Mouse (Mus musculus): ENCODE data around the gene Akap1.

The Akap1 gene

GRCm38 (mm10) chr11:88783525-88783924 lies 80.9 kb downstream of the Akap1 start:
- no peak for DNase-seq (ENCODE audit: low read depth, low spot score)

DNA sequence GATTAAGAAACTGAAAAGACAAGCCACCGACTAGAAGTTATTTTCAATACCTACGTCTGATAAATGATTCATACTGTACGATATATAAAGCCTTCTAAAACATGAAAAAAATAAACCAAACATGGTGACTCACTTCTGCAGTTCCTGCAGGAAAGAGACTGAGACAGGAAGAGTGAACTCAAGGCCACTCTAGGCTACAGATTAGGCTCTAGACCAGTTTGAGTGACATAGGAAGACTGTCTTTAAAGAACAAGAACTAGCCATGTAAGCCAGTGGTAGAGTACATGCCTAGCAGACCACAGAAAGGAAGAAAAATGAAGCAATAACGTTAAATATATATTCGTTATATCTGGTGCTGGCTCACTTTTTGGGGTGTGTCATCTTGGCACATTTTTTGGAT lies 81.9 kb downstream of the Akap1 start:
- DNase-seq (ENCODE audit: low read depth, low spot score), result no peak
